Mouse (Mus musculus) cerebellum, adult 11 months (tissue): ENCODE measurements around the gene Srr.
A peak's percentile ranks its signal among the peaks of the same experiment; 100 is the strongest.

Source experiments
- DNase-seq: peaks from one replicate; pipeline ENCODE4 v3.0.0; 2022

Srr gene

DNA sequence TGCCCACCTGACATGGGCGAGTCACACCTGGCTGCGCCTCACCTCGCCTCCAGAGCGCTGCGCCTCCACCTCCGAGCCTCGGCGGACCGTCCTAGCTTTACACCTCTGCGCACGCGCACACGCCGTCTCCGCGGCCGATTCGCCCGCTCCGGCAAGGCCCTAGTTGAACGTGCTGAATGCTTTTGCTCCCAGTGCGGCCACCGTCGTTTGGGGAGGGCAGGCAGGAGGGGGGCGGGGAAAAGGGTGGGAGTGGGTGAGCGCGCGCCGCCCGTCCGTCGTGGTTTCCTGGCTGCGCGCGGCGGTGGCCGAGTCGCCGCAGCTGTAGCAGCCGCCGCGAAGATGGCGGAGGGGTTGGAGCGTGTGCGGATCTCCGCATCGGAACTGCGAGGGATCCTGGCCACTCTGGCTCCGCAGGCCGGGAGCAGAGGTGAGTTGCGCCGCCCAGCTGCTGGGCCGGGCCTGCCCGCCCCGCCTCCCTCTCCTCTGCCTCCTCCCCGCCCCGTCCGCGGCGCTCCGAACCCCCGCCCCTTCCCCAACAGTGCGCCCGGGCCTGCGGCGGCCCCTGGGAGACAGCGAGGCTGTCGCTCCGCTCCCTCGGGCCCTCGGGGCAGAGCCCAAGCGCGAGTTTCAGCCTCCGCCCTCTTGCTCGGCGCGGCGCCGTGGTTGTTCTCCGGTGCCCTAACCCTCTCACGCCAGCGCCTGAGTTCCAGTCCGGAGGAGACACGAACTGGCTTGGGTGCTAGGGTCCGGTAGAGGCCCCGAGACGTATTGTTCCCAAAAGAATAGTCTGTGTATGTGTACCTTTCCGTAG is at the start of gene Srr, which contains the start of gene Smg6:
Gene Srr (minus strand): TSS at position 372 of the 811 bp plus-strand sequence.
Gene Smg6 (plus strand): TSS at position 247 of the 811 bp plus-strand sequence.
- DNase-seq: peak; percentile 92

DNA sequence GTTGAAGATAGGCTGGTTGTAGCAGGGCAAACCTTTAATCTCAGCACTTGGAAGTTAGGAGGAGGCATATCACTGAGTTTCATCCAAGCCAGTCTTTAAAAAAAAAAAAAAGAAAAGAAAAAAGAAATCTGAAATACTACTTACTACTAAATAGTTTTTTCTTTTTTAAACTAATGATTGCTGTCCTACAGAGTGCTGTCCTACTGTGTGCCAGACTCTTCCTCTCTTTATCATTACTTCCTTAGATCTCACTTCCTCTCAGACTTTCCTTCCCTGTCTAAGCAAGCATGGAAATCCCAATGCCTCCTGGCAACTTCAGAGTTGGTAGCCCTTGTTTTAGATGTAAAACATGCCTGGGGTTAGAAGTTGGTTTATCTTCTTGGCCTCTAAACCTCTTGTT is 48.9 kb upstream of the Srr start:
- no peak for DNase-seq

DNA sequence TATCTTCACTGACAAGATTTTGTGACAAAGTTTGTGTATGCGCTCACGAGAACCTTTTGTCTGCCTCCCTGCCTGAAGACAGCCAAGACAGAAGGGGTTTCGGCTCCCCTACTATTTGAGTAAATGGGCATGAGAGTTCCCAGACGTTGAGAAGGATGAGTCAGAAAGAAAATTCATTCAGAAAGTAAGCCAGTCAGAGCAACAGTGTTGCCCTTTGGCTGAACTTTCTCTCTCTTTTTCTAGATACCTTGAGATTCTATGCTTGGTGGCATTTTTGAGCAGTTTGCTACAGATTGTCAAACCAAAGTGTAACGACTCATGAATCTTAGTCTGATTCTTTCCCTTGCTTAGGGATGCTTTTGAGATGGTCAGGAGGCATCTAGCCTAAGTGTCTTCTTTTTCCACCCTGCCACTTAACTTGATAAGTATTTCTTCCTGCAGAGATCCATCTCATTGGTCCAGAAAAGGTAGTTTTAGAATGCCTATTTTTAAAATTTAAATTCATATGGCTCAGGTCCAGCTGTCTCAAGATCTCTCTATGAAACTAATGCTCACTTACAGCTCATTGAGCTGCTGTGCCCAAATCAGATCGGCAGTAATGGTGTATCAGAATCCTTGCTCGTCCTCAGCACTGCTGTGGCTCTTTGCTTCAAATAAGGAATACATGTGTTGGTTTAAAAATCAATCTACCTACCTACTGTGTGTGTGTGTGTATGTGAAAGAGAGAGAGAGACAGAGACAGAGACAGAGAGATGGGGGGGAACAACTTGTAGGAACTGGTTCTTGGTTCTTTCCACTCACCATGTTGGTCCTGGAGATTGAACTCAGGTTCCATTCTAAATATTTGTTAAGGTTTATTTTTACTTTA is 47.8 kb upstream of the Srr start:
- no peak for DNase-seq

DNA sequence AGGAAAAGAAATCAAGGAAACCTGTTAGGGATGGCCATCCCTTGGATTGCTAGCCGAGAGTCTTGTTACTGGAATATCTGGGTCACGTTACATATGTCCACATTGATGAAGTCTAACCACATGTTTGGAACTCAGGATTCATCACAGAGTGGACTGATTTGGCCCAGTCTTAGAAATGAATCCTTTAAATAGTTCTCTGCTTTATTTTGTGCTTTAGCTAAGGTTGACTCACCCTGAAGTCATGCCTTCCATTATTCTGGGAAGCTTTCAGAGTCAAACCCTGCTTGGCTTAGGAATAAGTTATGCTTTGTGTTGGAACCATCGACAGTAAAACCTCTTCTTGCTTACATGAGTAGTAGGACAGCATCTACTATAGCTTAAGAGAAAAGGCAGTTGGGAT is 39.8 kb upstream of the Srr start:
- no peak for DNase-seq

DNA sequence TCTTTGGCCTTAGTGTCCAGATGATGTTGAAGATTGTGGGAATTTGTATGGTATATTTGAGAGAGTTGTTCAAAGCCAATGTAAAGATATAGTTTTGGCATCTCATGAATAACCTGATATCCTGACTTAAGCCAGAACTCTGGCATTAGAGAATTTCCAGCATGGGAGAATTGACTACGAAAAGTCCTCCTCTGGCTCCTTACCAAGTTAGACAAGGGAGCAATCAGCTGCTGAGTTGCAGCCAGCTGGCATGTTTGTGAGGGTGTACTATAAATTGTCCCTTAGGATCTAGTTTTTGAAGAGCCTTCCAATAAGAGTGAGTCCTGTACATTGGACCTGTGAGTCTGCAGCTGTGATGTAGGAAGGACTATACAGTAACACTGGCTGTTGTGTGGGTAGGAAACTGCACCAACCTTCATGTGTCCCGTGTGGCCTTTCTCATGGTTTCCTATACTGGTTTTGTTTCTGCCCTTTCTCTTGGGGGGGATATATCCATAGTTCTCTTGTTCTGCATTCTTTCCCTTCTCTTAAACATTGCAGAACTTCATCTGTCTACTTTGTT is 37.2 kb upstream of the Srr start:
- DNase-seq: no peak

DNA sequence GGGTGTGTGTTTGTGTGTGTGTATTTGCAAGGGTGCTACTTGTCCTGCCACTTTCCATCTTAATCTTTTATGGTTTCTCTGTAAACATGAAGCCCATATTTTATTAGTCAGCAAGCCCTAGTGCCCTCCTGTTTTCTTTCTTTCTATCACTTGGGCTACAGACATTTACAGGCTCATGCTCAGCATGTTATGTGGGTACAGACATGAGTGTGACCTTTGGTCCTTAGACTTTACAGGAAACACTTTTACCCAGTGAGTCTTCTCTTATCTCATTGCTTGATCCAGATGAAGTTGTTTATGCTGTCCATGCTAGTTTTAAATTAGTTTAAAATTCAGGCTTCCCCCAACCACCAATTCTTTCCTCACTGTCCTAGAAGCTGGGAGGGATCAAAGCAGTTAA is 36.2 kb upstream of the Srr start:
- no peak for DNase-seq

DNA sequence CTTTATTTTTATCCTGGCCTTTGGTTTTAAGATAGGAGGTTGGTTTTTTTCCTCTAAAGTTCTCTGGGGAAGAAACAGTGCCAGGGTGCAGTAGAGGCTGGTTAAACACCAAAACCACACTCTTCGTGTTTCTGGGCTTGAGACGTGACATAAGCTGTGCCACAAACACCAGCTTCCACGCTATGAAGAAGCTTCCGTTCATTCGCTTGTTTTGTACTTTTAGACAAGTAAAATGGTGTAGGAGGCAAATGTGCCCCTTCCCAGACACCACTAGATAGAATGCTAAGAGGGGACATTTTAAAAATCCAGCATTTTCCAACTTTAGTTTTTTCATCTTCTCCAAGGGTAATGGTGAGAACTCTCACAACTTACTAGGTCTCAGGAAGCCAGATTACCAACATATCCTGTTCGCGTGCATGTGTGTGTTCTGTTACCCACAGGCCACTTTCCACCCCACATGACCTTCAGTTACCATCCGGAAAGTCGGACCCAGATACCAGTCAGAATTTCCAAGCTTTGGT is 34.3 kb upstream of the Srr start:
- no peak for DNase-seq

DNA sequence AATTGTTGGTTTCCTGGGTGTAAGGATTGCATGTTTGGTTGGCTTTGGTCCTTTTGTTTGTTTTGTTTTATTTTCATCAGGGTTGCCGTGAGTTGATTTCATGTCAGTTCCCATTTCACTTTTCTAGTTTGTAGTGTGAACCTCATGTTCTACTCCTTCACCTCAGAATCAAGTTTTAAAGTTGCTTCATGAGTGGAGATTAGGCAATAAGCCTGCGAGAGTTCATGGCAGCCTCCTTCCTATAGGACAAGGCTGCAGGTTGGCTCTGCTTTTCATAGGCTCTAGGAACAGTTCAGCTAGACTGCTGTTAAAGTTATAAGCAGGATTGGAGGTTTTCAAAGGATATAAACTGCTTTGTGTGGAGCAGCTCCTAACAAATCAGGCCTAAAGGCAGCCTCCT is 33.8 kb upstream of the Srr start:
- DNase-seq: no peak

DNA sequence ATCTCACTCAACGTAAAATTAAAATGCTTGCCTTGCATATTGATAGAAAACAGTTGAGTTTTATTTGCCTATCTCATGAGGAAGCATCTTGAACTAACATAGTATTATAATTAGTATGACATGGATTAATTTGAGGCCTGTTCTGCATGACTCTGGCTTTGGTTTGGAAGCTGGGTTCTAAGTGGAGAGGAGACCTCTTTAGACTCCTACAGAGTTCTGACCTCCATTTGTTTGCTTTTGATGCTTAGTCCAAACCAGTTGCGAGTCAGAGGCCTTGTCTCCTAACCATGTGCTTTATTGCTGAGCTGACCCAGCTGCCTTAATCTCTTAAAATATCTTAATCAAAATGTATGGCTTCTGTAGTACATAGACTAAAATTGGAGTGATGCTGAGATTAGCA is 31.9 kb upstream of the Srr start:
- DNase-seq: no peak

DNA sequence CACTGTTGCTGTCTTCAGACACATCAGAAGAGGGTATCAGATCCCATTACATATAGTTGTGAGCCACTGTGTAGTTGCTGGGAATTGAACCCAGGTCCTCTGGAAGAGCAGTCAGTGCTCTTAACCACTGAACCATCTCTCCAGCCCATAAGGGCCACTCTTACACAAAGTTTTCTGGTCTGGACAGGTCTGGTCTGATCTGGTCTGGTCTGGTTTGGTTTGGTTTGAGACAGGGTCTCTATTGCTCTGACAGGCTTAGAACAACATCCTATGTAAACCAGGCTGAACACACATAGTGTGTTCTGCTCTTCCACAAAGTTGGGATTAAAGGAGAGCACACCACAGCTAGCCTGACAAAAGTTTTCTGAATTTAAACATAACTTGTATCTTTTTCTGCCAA is 30.3 kb upstream of the Srr start:
- no peak for DNase-seq

DNA sequence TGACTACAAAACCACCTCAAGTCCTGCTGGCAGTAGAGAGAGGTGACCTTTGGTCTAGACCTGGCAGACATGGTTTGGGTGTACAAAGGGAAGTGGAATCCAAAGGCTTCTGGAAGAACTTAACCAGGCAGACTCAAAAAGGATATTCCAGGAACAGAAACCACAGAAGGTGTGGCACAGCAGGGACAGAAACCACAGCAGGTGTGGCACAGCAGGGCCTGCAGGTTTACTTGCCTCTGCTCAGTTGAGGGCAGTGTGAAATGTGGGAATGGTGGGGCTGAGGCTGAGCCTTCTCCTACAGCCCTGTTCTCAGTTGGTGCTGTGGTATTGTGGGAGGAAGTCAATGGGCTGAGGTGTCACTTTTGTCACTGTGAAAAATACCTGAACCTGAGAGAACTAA is 29.2 kb upstream of the Srr start:
- DNase-seq: peak; percentile 11

DNA sequence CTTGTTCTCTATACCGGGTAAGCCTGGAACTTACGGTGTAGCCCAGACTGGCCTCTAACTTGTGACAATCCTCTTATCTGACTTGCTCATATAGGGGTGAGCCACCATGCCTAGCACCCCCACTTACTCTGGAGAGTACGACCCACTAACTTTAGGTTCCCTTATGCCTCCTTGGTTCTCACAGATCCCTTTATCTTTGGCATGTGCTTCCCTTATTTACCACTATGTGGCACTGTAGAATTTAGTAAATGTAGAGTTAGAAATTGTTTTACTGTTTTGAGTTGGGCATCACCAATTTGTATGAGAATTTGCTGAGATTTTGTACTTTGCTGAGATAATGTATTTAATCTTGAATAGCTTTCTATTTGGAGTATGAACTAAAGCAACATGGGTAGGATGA is 20.6 kb upstream of the Srr start:
- no peak for DNase-seq

DNA sequence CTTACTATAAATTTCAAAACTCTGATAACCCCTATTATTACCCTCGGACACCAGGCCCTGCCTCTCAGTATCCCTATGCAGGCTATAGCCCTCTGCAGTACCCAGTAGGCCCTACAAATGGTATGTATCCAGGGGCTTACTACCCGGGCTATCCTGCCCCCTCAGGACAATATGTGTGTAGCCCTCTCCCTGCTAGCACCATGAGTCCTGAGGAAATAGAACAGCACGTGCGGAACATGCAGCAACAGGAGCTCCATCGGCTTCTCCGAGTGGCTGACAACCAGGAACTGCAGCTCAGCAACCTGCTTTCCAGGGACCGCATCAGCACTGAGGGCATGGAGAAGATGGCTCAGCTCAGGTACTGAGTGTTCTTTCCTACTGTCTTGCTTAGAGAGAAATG is 4.6 kb upstream of the Srr start:
- DNase-seq: no peak

DNA sequence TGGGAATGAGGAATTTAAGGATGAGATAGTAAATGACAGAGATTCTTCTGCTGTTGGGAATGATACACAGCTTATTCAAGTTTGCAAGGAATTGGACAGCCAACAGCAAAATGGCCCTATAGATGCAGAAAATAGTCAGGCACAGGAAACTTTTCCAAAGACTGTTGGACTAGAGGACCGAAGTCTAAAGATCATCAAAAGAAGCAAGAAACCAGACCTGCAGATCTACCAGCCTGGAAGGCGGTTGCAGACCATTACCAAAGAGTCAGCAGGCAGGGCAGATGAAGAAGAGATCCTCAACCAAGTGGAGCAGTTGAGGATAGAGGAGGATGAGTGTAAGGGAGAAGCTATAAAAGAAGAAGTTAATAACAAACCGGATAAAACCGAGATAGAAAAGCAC is 3.4 kb upstream of the Srr start:
- DNase-seq: no peak

DNA sequence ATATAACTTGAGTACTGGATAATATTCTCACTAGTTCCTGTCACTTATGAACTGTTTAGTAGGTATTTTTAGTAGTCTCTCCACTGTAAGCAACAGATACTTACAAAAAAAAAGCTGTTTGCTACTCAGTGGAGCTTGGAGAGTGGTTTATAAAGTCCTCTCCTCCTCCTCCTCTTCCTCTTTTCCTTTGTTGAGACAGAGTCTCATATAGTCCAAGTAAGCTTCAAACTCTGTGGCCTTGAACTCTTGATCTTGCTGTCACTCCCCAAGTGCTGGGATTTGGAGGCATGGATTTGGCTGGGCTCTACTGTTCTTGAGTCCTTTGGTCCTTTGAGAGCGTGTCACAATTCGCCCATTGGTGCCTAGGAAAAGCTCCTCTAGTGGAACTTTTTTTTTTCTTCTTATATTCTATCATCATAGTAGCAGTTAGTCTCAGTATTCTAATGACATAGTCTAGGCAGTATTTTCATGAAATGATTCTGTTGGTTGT is 1.5 kb upstream of the Srr start:
- no peak for DNase-seq

DNA sequence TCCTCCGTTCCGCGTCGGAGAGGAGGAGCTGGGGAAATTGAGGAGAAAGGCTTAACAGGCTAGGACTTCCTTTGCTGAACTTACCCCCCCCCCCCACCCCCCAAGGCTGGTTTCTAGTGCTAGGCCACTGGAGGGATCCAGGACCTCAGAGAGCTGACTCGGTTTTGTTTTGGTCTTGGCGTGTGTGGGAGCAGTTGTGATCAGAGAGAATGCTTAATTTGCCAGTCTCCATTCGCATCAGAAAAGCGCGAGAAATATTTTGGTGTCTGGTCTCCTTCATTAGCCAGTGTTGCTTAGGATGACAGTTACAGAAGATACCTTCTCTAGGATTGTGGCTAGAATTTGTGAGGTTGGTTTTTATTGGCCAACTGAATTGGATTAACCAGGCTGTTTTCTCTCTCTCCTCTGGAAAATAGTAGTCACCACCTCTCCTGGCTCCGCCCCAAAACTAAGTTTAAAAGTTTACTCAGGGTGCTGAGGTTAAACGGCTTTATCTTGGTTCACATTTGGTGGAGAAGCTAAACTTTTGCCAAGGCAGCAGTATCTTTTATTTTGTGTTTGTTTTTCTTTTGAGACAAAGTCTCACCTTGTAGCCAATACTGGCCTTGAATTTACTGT is 749 bp upstream of the Srr start:
- no peak for DNase-seq

DNA sequence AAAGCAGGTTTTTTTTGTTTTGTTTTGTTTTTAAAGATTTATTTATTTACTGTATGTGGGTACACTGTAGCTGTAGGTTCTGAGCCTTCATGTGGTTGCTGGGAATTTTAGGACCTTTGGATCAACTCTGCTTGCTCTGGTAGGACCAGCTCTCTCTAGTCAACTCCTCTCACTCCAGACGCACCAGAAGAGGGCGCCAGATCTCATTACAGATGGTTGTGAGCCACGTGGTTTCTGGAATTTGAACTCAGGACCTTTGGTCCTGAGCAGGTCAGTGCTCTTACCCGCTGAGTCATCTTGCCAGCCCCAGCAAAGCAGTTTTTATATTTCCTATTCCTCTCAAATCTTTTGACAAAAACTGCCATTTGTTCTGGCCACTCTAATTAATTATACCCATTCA is 1.6 kb downstream of the Srr start:
- DNase-seq: peak; percentile 31

DNA sequence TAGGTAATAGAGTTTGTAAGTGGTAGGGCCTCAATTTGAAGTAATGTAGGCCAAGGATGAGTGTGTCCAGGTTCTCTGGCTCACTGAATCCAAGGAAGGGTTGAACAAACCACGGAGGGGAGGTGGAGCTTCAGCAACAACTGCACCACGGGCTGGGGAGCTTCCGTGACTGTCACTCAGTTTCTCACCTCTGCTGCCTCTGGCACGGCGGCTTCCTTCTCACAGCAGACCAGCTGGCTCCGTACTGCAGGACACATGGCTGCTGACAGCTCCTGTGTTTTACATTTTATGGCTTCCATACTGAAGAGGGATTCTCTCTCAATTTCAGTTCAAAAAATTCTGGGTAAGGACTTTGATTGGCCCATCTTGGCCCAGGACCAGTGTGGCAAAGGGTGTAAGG is 6.5 kb downstream of the Srr start:
- DNase-seq: no peak

DNA sequence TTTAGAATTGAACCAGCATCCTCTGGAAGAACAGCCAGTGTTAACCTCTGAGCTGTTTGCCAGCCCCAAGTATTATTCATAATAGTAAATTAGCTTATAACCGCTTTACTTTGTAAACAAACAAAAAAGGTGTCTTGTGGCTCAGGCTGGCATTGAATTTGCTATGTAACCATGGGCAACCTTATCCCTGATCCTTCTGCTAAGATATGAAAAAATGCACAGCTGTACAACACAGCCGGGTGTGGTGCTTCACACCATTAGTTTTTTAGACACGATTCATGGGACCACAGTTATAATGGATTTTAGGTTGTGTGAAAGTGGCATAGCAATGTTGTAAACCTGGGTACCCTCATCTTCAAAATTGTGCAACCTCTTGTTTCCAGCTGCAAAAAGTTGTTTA is 13.3 kb downstream of the Srr start:
- no peak for DNase-seq

DNA sequence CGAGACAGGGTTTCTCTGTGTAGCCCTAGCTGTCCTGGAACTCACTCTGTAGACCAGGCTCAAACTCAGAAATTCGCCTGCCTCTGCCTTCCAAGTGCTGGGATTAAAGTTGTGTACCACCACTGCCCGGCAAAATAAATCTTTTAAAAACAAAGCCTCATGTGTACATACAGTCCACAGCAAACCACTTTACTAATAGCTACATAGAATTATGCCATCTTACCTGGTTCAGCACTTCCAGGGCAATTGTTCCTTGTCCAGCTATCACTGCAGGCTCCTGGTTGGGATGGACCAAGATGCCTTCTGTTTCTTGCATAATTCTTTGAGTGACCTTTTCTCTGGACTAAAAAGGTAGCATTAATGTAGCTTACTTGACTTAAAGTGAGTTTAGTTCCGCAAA is 15.8 kb downstream of the Srr start:
- no peak for DNase-seq

DNA sequence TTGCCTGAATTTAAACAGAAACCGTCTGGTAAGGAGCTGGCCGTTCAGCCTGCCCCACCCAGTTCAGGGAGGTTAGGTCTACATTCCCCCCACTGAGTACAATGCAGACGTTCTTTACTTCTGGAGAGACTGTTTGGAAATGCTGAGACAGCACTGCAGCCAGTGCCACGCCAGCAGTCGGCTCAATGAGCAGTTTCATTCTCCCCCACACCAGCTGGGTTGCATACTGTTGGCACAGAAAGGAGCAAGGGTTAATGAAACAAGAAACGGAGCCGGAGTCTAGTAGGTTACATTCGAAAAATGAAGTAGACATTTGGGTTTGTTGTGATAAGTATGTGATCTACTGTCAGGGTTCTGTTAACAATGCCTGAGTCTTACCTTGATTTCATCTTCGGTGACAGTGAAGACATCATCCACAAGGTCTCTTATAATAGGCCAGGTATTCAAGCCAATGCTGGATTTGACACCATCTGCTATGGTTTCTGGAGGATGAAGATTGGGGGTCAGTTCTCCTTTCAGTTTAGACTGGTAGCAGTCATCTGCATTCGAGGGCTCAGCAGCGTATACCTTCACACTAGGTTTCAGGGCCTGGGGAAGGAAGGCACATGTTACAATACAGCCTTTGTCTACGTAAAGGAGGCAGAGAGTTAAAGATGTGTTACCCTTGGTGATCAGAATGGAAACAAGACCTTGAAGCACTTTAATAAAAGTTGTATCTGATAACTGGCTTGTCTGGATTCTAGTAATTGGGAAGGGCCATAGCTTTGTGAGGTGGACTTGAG is 16.9 kb downstream of the Srr start:
- no peak for DNase-seq

DNA sequence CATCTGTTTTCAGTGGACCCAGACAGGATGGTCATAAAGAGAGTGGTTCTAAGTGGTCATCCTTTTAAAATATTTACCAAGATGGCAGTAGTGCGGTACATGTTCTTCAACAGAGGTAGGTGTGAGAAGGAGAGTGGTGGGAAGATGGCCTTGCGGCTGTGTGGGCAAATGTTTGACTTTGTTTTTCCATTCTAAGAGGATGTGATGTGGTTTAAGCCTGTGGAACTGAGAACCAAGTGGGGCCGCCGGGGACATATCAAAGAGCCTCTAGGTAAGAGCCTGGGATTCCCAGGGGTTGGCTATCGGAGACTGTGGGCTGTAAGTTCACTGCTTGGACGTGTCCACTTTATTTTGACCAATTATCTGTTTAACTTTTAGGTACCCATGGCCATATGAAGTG is 17.9 kb downstream of the Srr start:
- DNase-seq: no peak
